Mouse (Mus musculus): ENCODE data around the gene Adgre5. TPM values are rescaled to one million over a fixed set of nuclear protein-coding genes. Genes with fewer than 3 reads are reported as not detected.

Gene Adgre5
- 10.7 and 11.1 TPM in 2 replicates for polyA plus RNA-seq (2015; fragmentation: Nextera tagmentation; extraction: Ambion mirVana)

GRCm38 (mm10) chr8:83740976-83741741, at the start of gene Adgre5:
Adgre5 (minus strand) TSS chr8:83741326.

GRCm38 (mm10) chr8:83715031-83715690, 26.0 kb downstream of the Adgre5 start, which contains the start of gene Ddx39:
Ddx39 (plus strand) TSS chr8:83715177.

DNA sequence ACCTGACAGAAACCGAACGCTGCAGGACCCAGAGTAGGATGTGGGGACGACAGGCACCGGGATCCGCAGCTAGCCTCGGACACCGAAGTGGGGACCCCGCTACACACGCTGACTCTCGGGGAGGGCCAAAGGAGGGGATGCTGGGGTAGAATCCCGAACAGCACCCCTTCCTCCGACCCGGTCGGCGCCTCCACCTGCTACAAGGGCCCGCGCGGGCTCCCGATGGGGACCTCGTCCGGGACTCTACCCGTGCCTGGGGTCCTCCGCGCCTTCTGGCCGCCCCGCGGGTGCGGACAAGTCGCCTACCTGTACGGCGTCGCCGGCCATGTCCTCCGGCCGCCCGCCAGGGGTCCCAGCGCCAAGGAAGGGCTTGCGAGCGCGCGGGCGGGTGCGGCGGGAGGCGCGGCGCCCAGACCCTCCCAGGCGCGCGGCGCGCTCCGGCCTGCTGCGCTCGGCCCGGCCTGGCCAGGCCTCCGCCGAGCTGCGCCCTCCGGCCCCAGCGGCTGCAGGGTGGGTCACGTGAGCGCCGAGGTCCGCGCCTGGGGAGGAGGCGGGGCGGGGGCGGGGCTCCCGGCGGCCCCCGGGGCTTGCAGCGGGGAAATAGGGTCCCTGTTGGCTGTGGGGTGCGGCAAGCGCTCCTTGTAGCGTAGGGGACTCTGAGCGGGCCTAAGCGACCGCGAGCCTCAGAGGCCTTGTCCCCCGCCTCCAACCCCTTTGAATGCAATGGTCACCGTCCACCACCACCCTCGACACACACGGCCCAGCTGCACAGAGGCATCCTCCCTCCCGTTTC, 42.3 kb downstream of the Adgre5 start, which contains the start of gene Pkn1:
Pkn1 (minus strand) TSS at position 519 of the 793 bp plus-strand sequence.

Small RNAs within 50 kb of the gene (microRNA-seq; reads per million reads assigned to microRNA genes)
- gene Mir1668, result not detected

Other genes starting within 250 kb of the Adgre5 start
- not detected in 2 replicates for gene Olfr370, start 205.5 kb downstream of the Adgre5 start, polyA plus RNA-seq (2015; fragmentation: Nextera tagmentation; extraction: Ambion mirVana)
- 416 and 431 TPM in 2 replicates for gene Ndufb7, start 174.7 kb downstream of the Adgre5 start, polyA plus RNA-seq (2015; fragmentation: Nextera tagmentation; extraction: Ambion mirVana)
- gene Tecr, start 133.4 kb downstream of the Adgre5 start, polyA plus RNA-seq (2015; fragmentation: Nextera tagmentation; extraction: Ambion mirVana), result 1,907 and 1,966 TPM in 2 replicates
- gene Dnajb1, start 133.1 kb downstream of the Adgre5 start, polyA plus RNA-seq (2015; fragmentation: Nextera tagmentation; extraction: Ambion mirVana), result 49.0 and 52.5 TPM in 2 replicates
- 104 and 109 TPM in 2 replicates for gene Gipc1, start 88.6 kb downstream of the Adgre5 start, polyA plus RNA-seq (2015; fragmentation: Nextera tagmentation; extraction: Ambion mirVana)
- 0.54 and 1.0 TPM in 2 replicates for gene Ptger1, start 74.6 kb downstream of the Adgre5 start, polyA plus RNA-seq (2015; fragmentation: Nextera tagmentation; extraction: Ambion mirVana)
- 20.5 and 20.7 TPM in 2 replicates for gene Pkn1, start 42.1 kb downstream of the Adgre5 start, polyA plus RNA-seq (2015; fragmentation: Nextera tagmentation; extraction: Ambion mirVana)
- gene Ddx39, start 26.1 kb downstream of the Adgre5 start, polyA plus RNA-seq (2015; fragmentation: Nextera tagmentation; extraction: Ambion mirVana), result 56.2 and 58.3 TPM in 2 replicates
- gene Adgrl1, start 158.8 kb upstream of the Adgre5 start, polyA plus RNA-seq (2015; fragmentation: Nextera tagmentation; extraction: Ambion mirVana), result 70.5 and 78.1 TPM in 2 replicates
- 0.45 and 0.80 TPM in 2 replicates for gene Gm10644, start 213.9 kb upstream of the Adgre5 start, polyA plus RNA-seq (2015; fragmentation: Nextera tagmentation; extraction: Ambion mirVana)
- gene Asf1b, start 214.2 kb upstream of the Adgre5 start, polyA plus RNA-seq (2015; fragmentation: Nextera tagmentation; extraction: Ambion mirVana), result 5.1 and 6.2 TPM in 2 replicates
- 289 and 303 TPM in 2 replicates for gene Prkaca, start 231.7 kb upstream of the Adgre5 start, polyA plus RNA-seq (2015; fragmentation: Nextera tagmentation; extraction: Ambion mirVana)

Data from neural tube, postnatal 0 days (tissue).